Mouse (Mus musculus): Measurements from ENCODE around the gene Fgd3.
A peak's percentile ranks its signal among the peaks of the same experiment; 100 is the strongest.

The Fgd3 gene

DNA sequence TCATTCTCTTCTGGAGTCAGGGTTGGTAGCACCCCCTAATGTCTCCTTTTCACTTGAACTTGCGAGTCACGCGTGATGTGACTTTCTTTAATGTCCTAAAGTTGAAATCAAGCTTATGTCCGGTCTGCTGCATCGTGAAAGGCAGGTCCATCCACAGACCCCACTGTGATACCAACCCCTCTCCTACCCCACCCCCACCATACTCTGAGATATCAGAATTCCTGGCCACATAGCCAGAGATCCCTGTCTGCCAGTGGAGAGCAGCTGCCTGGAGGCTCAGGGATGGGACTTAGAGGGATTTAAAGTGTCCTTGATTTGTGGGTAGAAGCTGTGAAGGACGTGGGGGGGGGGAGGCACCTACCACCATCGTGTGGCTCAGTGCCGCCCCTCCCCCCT, 71.6 kb downstream of the Fgd3 start, which contains the start of gene Susd3:
Gene Susd3 (minus strand): TSS at position 240 of the 396 bp plus-strand sequence.
- no peak for DNase-seq (ENCODE audit: low read depth, low spot score)

GRCm38 (mm10) chr13:49247740-49248466, 72.2 kb downstream of the Fgd3 start:
- DNase-seq (ENCODE audit: low read depth, low spot score) = peak; percentile 88

DNA sequence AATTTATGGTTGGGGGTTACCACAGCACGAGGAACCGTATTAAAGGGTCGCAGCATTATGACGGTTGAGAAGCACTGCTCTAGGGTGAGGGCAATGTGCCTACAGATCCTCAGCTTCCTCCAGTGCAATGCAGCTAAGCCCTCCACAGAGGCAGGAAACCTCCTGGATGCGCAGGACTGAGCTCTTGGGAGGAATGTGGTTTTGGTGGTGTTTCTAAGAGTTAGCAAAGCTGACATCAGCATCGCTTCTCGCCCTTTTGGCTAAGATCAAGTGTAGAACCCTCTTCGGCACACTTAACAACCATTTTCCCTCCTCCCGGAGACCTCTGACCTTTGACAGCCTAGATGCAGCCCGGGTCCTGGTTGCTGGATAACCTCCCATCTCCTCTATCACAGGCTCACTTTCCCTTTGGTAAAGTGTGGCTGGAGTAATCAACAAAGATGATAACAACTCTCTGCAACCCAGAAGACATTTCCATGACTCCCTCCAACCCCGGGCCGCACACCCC, 72.8 kb downstream of the Fgd3 start:
- peak; percentile 47 for DNase-seq (ENCODE audit: low read depth, low spot score)

DNA sequence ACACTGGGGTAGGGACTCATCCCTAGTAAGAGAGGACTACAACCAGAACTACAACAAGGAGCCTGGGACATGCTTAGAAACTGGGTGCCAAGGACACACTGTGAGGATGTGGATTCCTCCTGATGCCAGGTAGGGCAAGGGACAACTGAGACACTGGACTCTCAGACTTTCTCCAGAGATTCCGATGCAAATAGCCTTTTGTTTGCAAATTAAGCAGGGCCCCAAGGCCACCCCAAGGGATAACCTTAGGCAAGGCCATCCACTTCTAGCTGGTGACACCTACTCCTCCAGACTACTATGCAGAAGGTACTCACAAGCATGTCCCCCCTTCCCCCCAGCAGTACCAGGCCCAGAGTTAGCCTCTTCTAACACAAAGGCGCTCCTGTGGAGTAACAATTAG, 73.5 kb downstream of the Fgd3 start:
- no peak for DNase-seq (ENCODE audit: low read depth, low spot score)

DNA sequence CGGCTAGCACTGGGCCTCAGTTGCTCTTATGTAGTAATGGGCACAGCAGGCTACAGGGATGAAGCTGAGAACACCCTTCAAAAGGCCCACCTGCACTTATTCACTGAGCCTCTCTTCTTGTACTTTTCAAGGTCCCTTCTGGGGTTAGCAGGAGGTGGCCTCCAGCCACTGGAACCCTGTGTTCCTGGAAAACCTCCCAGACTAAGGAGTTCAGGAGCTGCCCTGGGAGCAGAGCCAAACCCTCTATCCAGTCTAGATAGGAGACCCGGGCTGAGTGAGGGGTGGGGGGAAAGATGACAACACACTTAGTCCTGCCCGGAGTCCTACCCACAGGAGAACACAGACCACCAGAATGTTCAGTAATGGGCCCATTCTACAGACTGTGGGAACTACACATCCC, 74.1 kb downstream of the Fgd3 start:
- no peak for DNase-seq (ENCODE audit: low read depth, low spot score)

GRCm38 (mm10) chr13:49245251-49245650, 74.9 kb downstream of the Fgd3 start:
- DNase-seq (ENCODE audit: low read depth, low spot score) = no peak

DNA sequence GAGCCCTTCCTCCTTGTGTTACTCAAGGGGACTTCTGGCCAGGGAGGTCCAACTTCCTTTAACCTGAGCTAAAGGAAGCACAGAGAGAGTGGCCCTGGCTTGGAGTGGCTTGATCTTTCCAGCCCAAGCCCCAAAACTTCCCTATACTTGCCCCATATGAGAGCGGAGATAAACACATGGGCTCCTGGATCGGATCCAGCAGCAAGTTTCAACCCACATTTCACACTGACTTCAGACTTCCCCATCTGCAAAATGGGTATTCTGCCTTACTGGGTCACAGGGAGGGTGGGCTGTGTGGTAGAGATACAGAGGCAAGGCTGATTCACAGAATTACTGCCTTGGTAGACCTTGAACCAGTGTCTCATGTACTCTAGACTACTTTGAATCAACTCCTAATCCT, 76.6 kb downstream of the Fgd3 start:
- no peak for DNase-seq (ENCODE audit: low read depth, low spot score)

- peak; percentile 92 for DNase-seq (ENCODE audit: low read depth, low spot score)
Observed at GRCm38 (mm10) chr13:49242321-49243065, 77.6 kb downstream of the Fgd3 start.

DNA sequence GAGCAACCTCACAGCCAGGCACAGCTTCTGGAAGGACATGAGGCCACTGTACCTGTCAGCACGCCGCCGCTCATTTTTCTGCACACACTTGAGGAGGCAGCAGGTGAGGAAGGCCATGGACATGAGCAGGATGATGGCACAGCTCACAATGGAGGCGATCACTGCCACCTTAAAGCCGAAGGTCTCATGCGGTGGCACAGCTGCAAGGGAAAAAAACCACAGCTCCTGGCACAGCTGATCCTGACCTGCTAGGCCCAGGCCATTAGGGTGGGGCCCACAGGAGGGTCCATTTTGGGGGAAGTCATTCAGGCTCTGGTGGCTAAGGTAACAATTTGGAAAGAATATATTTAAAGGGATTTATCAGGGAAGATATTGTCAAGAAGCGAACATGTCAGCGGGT, 81.4 kb downstream of the Fgd3 start:
- DNase-seq (ENCODE audit: low read depth, low spot score) = no peak

GRCm38 (mm10) chr13:49237617-49238016, 82.5 kb downstream of the Fgd3 start:
- DNase-seq (ENCODE audit: low read depth, low spot score) = no peak

DNA sequence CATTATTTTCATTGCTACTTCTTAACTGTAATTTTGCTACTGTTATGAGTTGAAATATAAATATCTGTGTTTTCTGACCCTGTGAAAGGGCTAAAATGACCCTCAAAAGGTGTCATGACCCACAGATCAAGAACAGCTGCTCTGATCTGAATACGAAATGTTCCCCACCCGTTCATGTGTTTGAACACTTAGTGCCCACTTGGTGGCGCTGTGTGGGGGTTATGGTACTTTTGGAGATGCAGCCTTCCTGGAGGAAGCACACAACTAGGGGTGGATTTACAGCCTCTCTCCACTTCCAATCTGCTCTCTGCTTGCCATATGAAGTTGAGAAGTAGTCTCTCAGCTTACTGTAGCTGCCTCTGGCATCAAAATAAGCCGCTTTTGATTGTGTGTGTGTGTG, 85.4 kb downstream of the Fgd3 start:
- DNase-seq (ENCODE audit: low read depth, low spot score) = peak; percentile 41

- DNase-seq (ENCODE audit: low read depth, low spot score) = no peak
Observed at GRCm38 (mm10) chr13:49233792-49234572, 86.1 kb downstream of the Fgd3 start.

GRCm38 (mm10) chr13:49225633-49226032, 94.5 kb downstream of the Fgd3 start:
- no peak for DNase-seq (ENCODE audit: low read depth, low spot score)

- DNase-seq (ENCODE audit: low read depth, low spot score) = no peak
Observed at GRCm38 (mm10) chr13:49225159-49225558, 95.0 kb downstream of the Fgd3 start.

GRCm38 (mm10) chr13:49224729-49225128, 95.4 kb downstream of the Fgd3 start:
- no peak for DNase-seq (ENCODE audit: low read depth, low spot score)

GRCm38 (mm10) chr13:49224314-49224713, 95.8 kb downstream of the Fgd3 start:
- no peak for DNase-seq (ENCODE audit: low read depth, low spot score)

- no peak for DNase-seq (ENCODE audit: low read depth, low spot score)
Observed at GRCm38 (mm10) chr13:49220912-49221311, 99.2 kb downstream of the Fgd3 start.

GRCm38 (mm10) chr13:49219367-49219766, 100.7 kb downstream of the Fgd3 start:
- DNase-seq (ENCODE audit: low read depth, low spot score) = no peak

GRCm38 (mm10) chr13:49218651-49219050, 101.5 kb downstream of the Fgd3 start:
- DNase-seq (ENCODE audit: low read depth, low spot score) = no peak

DNA sequence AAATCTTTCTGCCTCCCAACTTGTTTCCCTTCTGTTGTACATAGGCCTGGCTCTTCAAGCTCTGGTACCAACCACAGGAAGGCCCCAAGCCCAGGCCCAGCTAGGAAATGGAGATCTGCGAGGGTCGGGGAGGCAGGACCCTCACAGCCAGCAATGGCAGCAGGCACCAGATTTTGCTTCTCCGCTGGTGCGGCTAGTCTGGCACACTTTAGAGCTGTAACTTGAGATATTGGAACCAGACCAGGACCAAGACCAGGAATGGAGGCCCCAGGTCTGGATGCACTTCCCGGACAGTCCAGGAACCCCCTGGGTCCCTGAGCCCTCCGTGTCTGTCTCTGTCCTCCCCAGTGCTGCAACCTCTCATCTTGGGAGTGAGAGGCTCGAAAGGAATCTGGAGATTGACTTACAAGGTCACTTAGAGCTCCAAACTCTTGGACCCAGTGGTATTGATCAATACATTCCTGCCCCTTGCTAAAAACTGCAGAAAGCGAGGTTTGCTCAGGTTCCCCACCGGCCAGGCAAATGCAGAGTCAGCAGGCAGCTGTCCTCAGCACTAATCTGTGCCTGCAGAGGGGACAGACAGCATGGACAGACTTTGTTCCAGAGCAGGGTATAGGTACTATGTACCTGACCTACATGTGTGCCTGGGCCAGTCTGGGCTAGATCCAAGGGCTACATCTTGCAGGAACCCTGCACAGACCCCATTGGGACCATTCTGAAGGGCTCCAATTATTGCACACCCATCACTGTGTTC, 103.1 kb downstream of the Fgd3 start:
- DNase-seq (ENCODE audit: low read depth, low spot score) = no peak

- DNase-seq (ENCODE audit: low read depth, low spot score) = no peak
Observed at GRCm38 (mm10) chr13:49216220-49216552, 103.9 kb downstream of the Fgd3 start.
